Mouse (Mus musculus) adrenal gland, adult 10 weeks (tissue): ENCODE data around the gene Tex13c3. TPM values are rescaled to one million over a fixed set of nuclear protein-coding genes. Genes with fewer than 3 reads are reported as not detected.

Source experiments
- polyA plus RNA-seq: library from polyadenylated mRNA; stranded (reverse); fragments of 350-450 nt; fragmentation: Illumina TruSeq; extraction: RNeasy Lipid Tissue Mini Kit (QIAGEN cat#74804); gene quantifications from one replicate; pipeline ENCODE4 v1.2.3, GENCODE M21; 2014; ENCODE audit warnings: low read depth, low replicate concordance

Gene Tex13c3
- polyA plus RNA-seq = not detected

GRCm38 (mm10) chrX:19481219-19481618 is at the start of gene Tex13c3:
Gene Tex13c3 (minus strand): TSS chrX:19481319.

